Comparison of ENCODE assay signal across 8 mouse cellular contexts in the genomic region with DNA sequence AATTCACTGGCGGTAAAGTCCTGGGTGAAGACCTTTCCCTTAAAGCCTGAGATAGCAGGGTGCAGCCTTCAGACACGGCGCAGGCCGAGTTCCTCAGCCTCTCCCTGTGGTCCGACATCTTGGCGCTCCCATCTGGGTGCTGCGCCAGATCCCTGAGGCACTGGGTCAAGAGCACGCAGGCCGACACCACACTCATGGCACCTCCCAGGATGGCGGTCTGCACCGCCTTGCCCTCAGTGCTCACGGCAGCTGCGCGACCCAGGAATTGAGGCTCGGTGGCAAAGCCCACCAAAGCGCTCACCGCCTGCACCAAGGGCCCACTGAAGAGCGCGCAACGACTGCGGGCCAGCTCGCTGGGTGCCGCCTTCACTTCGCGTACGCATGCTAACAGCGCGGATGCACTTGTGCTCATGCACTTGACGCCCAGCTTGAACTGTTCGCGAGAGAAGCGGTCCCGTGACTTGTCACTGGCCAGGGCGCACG. TPM values are rescaled to one million over a fixed set of nuclear protein-coding genes. Genes with fewer than 3 reads are reported as not detected.
DNase-seq lines count a peak whose midpoint lies in the region; ATAC-seq and TF ChIP-seq lines count a peak whose summit lies in the region.

No protein-coding gene starts in this region.

- no peak for TF ChIP-seq EP300 in liver, postnatal 0 days (IDR thresholded peaks at IDR 0.05; ENCODE audit: low read depth)

- TF ChIP-seq CTCF in liver, postnatal 0 days (IDR thresholded peaks at IDR 0.05; ENCODE audit: low read depth): no peak

- H3K4me1 ChIP-seq in liver, postnatal 0 days (ENCODE audit: insufficient read depth): peaks cover 55% of the 10 kb centered on the region

- H3K9me3 ChIP-seq in liver, postnatal 0 days (ENCODE audit: low read length): no peaks in the 10 kb centered on the region

- DNase-seq in cerebellum, adult 11-12 months: peak; percentile 60
- peak; percentile 18 for DNase-seq in thymus, postnatal 14 days
- no peak for DNase-seq in thymus, postnatal 4 days
- peak; percentile 40 to 43 for DNase-seq in heart, postnatal 14 days
- DNase-seq in liver, postnatal 0 days: no peak
- no peak for DNase-seq in testis, postnatal 14 days (ENCODE audit: low spot score)

- no peaks in the 10 kb centered on the region for H3K27me3 ChIP-seq in liver, postnatal 0 days (ENCODE audit: insufficient read depth, low read length)

- ATAC-seq in cerebellum, adult (ENCODE audit: insufficient number of reproducible peaks, low FRiP score, low TSS enrichment): no peak
- no peak for ATAC-seq in liver, postnatal 0 days
- no peak for ATAC-seq in activated CD4-positive, CD25-positive, alpha-beta regulatory T cell, adult 4 months

- peak overlapping the region; percentile 97 for H3K4me2 ChIP-seq in liver, postnatal 0 days (ENCODE audit: low read depth, low read length)

- H3K9ac ChIP-seq in liver, postnatal 0 days (replicated peaks): peak overlapping the region; percentile 96

- H3K36me3 ChIP-seq in liver, postnatal 0 days (replicated peaks; ENCODE audit: insufficient read depth, low read length): peaks cover 12% of the 10 kb centered on the region

- intact Hi-C loops in heart, postnatal 14 days (cut with DNase I): loop anchor here (5.0 kb wide), 1 partner anchor 215 kb away; no protein-coding TSS in a partner anchor

- peak overlapping the region; percentile 92 for H3K4me3 ChIP-seq in liver, postnatal 0 days (ENCODE audit: low read depth, low read length)

- no peak overlapping the region for H3K27ac ChIP-seq in liver, postnatal 0 days (ENCODE audit: low read depth)

- 87% methylated on average over 34 of the region's 35 CpGs for WGBS in liver, postnatal 0 days (ENCODE audit: insufficient replicate concordance)

RNA-seq across cellular contexts. Expression of gene Tlnrd1, which starts 1.9 kb away (rescaled TPM):
- 10 to 100 TPM; 13.5 to 14.9 TPM for total RNA-seq in heart, postnatal 14 days (2021)
- 6.0 and 7.7 TPM in 2 replicates for polyA plus RNA-seq in liver, postnatal 0 days (2015; fragmentation: Nextera tagmentation; extraction: Ambion mirVana)
- polyA plus RNA-seq in activated CD4-positive, CD25-positive, alpha-beta regulatory T cell, adult 4 months (2017; shearing (Covaris generic)): under 1 TPM; 0.70 to 0.93 TPM

RNA-seq across cellular contexts. Expression of gene Mesd, which starts 2.1 kb away (rescaled TPM):
- total RNA-seq in heart, postnatal 14 days (2021): 10 to 100 TPM; 41.6 to 47.7 TPM
- polyA plus RNA-seq in liver, postnatal 0 days (2015; fragmentation: Nextera tagmentation; extraction: Ambion mirVana): 35.8 and 39.6 TPM in 2 replicates
- 10 to 100 TPM; 31.8 to 38.0 TPM for polyA plus RNA-seq in activated CD4-positive, CD25-positive, alpha-beta regulatory T cell, adult 4 months (2017; shearing (Covaris generic))

Comparison
In these comparisons a context has a peak if more than half of its experiments do, and no peak if none do; other contexts are left out.
1. DNase-seq: peak in cerebellum, adult 11-12 months (single experiment), thymus, postnatal 14 days (single experiment) and heart, postnatal 14 days (2 of 2); none in thymus, postnatal 4 days (single experiment), liver, postnatal 0 days (single experiment) and testis, postnatal 14 days (single experiment).